Mouse (Mus musculus) CH12.LX (cell line): ENCODE data around the gene Tmem219. TPM values are rescaled to one million over a fixed set of nuclear protein-coding genes. Genes with fewer than 3 reads are reported as not detected.
"Not testable (repeated sequence)": the region's sequence is repeated elsewhere in the genome, so short reads cannot be mapped to it uniquely, and the experiment has no call there.

Experiments
- DNase-seq: peaks from one replicate; pipeline ENCODE4 v3.0.0-alpha.2; 2013; ENCODE audit errors: extremely low read depth
- H3K27ac ChIP-seq: 2 replicates; pipeline ENCODE4 v1.5.1; 2012; ENCODE audit warnings: low read depth, mild to moderate bottlenecking, control low read depth, moderate library complexity; ENCODE audit not compliant: insufficient read depth
- H3K27me3 ChIP-seq: replicated peaks from 2 replicates; pipeline ENCODE3; 2012; ENCODE audit warnings: inconsistent platforms
- H3K36me3 ChIP-seq, 2 experiments: replicated peaks in 1 of 2; 2 replicates each; pipeline versions ENCODE3 to v1.6.1; 2012; ENCODE audit warnings: inconsistent platforms in 1 of 2, low read length in 1 of 2, mild to moderate bottlenecking in 1 of 2, mixed read lengths in 1 of 2, moderate library complexity in 1 of 2; ENCODE audit not compliant: control insufficient read depth in 1 of 2, insufficient read depth in 1 of 2
- H3K4me1 ChIP-seq, 2 experiments: 2 replicates each; pipeline ENCODE4 v1.6.1; 2012; ENCODE audit warnings: inconsistent platforms in 1 of 2, moderate library complexity in 1 of 2; ENCODE audit not compliant: insufficient read depth in 2 of 2, control insufficient read depth in 1 of 2
- H3K4me2 ChIP-seq: 2 replicates; pipeline ENCODE4 v1.6.1; 2012; ENCODE audit warnings: low read depth, mild to moderate bottlenecking, control low read depth; ENCODE audit not compliant: poor library complexity, insufficient read depth, severe bottlenecking
- H3K4me3 ChIP-seq, 3 experiments: fragments of 150-350 bp in 1 of 3; sonication (generic) in 1 of 3; replicated peaks in 1 of 3; 2 replicates each; pipeline versions ENCODE3 to v1.5.1; 2011 to 2012; ENCODE audit warnings: low read depth in 2 of 3, low read length in 2 of 3, mild to moderate bottlenecking in 2 of 3, moderate library complexity in 2 of 3, control low read depth in 1 of 3, improper control_type of control experiment in 1 of 3, inconsistent platforms in 1 of 3, mixed read lengths in 1 of 3; ENCODE audit not compliant: poor library complexity in 1 of 3
- H3K79me2 ChIP-seq: replicated peaks from 2 replicates; pipeline ENCODE4 v1.6.1; 2012; ENCODE audit warnings: mild to moderate bottlenecking, moderate library complexity; ENCODE audit not compliant: control insufficient read depth, poor library complexity, insufficient read depth, severe bottlenecking; ENCODE audit errors: extremely low read depth
- H3K9ac ChIP-seq: 2 replicates; pipeline ENCODE4 v1.6.1; 2012; ENCODE audit warnings: low read depth, mild to moderate bottlenecking, control low read depth, moderate library complexity; ENCODE audit not compliant: insufficient read depth
- H3K9me3 ChIP-seq: replicated peaks from 2 replicates; pipeline ENCODE3; 2012; ENCODE audit warnings: low read length, inconsistent platforms, mixed read lengths
- CHD1 ChIP-seq: IDR thresholded peaks from 2 replicates; pipeline ENCODE4 v1.6.1; 2012; ENCODE audit warnings: low read depth, low read length, improper control_type of control experiment, inconsistent platforms
- CHD2 ChIP-seq: IDR thresholded peaks from 2 replicates; pipeline ENCODE4 v1.6.1; 2011; ENCODE audit warnings: low read length, improper control_type of control experiment
- IRF4 ChIP-seq: IDR thresholded peaks from 2 replicates; pipeline ENCODE4 v1.6.1; 2014; ENCODE audit warnings: low read depth, mild to moderate bottlenecking, inconsistent platforms, low read length, improper control_type of control experiment
- MAFK ChIP-seq: IDR thresholded peaks from 2 replicates; pipeline ENCODE4 v1.6.1; 2011; ENCODE audit warnings: low read length, improper control_type of control experiment; ENCODE audit not compliant: insufficient replicate concordance
- MAX ChIP-seq: IDR thresholded peaks from 2 replicates; pipeline ENCODE4 v1.6.1; 2011; ENCODE audit warnings: low read length, improper control_type of control experiment
- MXI1 ChIP-seq: IDR thresholded peaks from 2 replicates; pipeline ENCODE4 v1.6.1; 2011; ENCODE audit warnings: mild to moderate bottlenecking, low read depth, low read length, improper control_type of control experiment
- POLR2A ChIP-seq: IDR thresholded peaks from 2 replicates; pipeline ENCODE4 v1.6.1; 2011; ENCODE audit warnings: low read depth, mild to moderate bottlenecking, improper control_type of control experiment, low read length
- RAD21 ChIP-seq: IDR thresholded peaks from 2 replicates; pipeline ENCODE4 v1.6.1; 2011; ENCODE audit warnings: low read depth, mild to moderate bottlenecking, low read length, improper control_type of control experiment, moderate library complexity
- SMC3 ChIP-seq: IDR thresholded peaks from 2 replicates; pipeline ENCODE4 v1.6.1; 2011; ENCODE audit warnings: low read depth, low read length, improper control_type of control experiment
- TBP ChIP-seq: conservative IDR thresholded peaks from 2 replicates; pipeline ENCODE4 v1.6.1; 2011; ENCODE audit warnings: low read depth, low read length, improper control_type of control experiment
- USF2 ChIP-seq: conservative IDR thresholded peaks from 2 replicates; pipeline ENCODE4 v1.6.1; 2011; ENCODE audit warnings: low read depth, low read length, improper control_type of control experiment
- ZMIZ1 ChIP-seq: IDR thresholded peaks from 2 replicates; pipeline ENCODE4 v1.6.1; 2012; ENCODE audit warnings: low read depth, mild to moderate bottlenecking, inconsistent platforms, low read length, improper control_type of control experiment
- dilution Hi-C: fragments of 300-500 bp; cut with MboI; formaldehyde crosslinking; loops from 2 replicates; pipeline ENCODE4 v1.14.3; 2020; ENCODE audit warnings: low sequenced_read_pairs; ENCODE audit not compliant: extremely low pct_unique_long_range_greater_than_20kb, extremely low pct_ligation_motif_present
- in situ Hi-C: fragments of 300-500 bp; cut with MboI; formaldehyde crosslinking; loops from 3 replicates; pipeline ENCODE4 v1.14.3; 2019; ENCODE audit warnings: low sequenced_read_pairs, low pct_ligation_motif_present, low pct_unique_long_range_greater_than_20kb, mixed read lengths
- polyA plus RNA-seq: library from polyadenylated mRNA; unstranded; fragments of >175 nt; gene quantifications from 2 replicates; pipeline ENCODE4 v1.2.1, GENCODE M21; 2012; ENCODE audit warnings: low read depth; ENCODE audit not compliant: insufficient read length
- total RNA-seq, 2 experiments: library from RNA; depleted of rRNA; stranded (reverse); fragments of 300-350 nt in 1 of 2; fragments of >200 nt in 1 of 2; gene quantifications; 2 replicates each; pipeline ENCODE4 v1.2.3; 2012 to 2014

Gene Tmem219
- total and polyA plus RNA-seq, 3 experiments = 33.4 to 43.2 (median 37.4) TPM

GRCm38 (mm10) chr7:126914844-126915243 is 7.9 kb downstream of the Tmem219 start:
- no peaks in the 10 kb centered on the region for H3K27me3 ChIP-seq
- no peaks in the 10 kb centered on the region for H3K9me3 ChIP-seq
- H3K36me3 ChIP-seq = no peaks in the 10 kb centered on the region
- no peaks in the 10 kb centered on the region for H3K79me2 ChIP-seq
- no peak for DNase-seq
- no peak overlapping the region for H3K4me2 ChIP-seq
- in situ Hi-C loops (no loop called here), dilution Hi-C loops (no loop called here)
- H3K4me1 ChIP-seq = peaks cover 0 to 9% of the 10 kb centered on the region in 2 experiments; a peak in 2 of 4 replicates
- no peak overlapping the region for H3K4me3 ChIP-seq
- H3K9ac ChIP-seq = no peak overlapping the region
- TF ChIP-seq USF2 = no peak
- TF ChIP-seq MXI1 = no peak
- TF ChIP-seq MAX = no peak
- TF ChIP-seq ZMIZ1 = no peak
- TF ChIP-seq MAFK = no peak
- no peak for TF ChIP-seq POLR2A
- no peak for TF ChIP-seq CHD2
- no peak for TF ChIP-seq SMC3
- TF ChIP-seq IRF4 = no peak
- TF ChIP-seq RAD21 = no peak
- no peak for TF ChIP-seq TBP
- TF ChIP-seq, all 38 proteins: peak for 0
- H3K27ac ChIP-seq = no peak overlapping the region

GRCm38 (mm10) chr7:126905590-126905989 is 17.1 kb downstream of the Tmem219 start:
- Histone ChIP-seq H3K4me1 (peaks cover 3 to 15% of the 10 kb centered on the region in 2 experiments), H3K4me2 (no peak overlapping the region), H3K36me3 (no peaks in the 10 kb centered on the region), H3K79me2 (no peaks in the 10 kb centered on the region), H3K27ac (no peak overlapping the region), H3K9me3 (no peaks in the 10 kb centered on the region), H3K9ac (no peak overlapping the region), H3K4me3 (no peak overlapping the region), H3K27me3 (no peaks in the 10 kb centered on the region)
- in situ Hi-C loops = no loop called here
- TF ChIP-seq CHD1 (no peak), MAFK (peak; percentile 78)
- no peak for DNase-seq
- dilution Hi-C loops = no loop called here

DNA sequence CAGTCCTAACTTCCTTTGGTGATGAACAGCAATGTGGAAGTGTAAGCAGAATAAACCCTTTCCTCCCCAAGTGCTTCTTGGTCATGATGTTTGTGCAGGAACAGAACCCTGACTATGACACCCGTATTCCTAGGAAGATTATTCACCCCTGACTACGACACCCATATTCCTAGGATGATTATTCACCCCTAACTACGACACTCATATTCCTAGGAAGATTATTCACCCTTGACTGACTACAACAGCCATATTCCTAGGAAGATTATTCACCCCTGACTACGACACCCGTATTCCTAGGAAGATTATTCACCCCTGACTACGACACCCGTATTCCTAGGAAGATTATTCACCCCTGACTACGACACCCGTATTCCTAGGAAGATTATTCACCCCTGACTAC is 22.9 kb downstream of the Tmem219 start:
- peaks cover 11 to 21% of the 10 kb centered on the region in 2 experiments for H3K4me1 ChIP-seq
- H3K79me2 ChIP-seq, H3K27ac ChIP-seq, H3K4me2 ChIP-seq, H3K4me3 ChIP-seq, DNase-seq, H3K9me3 ChIP-seq, H3K9ac ChIP-seq, dilution Hi-C loops, H3K27me3 ChIP-seq: not testable (repeated sequence)
- in situ Hi-C loops = loop anchor here (10.0 kb wide), 1 partner anchor 195 kb away; the partner anchor contains the start of gene Coro1a
- H3K36me3 ChIP-seq = peaks cover 0 to 13% of the 10 kb centered on the region in 2 experiments
